In the genomic region with DNA sequence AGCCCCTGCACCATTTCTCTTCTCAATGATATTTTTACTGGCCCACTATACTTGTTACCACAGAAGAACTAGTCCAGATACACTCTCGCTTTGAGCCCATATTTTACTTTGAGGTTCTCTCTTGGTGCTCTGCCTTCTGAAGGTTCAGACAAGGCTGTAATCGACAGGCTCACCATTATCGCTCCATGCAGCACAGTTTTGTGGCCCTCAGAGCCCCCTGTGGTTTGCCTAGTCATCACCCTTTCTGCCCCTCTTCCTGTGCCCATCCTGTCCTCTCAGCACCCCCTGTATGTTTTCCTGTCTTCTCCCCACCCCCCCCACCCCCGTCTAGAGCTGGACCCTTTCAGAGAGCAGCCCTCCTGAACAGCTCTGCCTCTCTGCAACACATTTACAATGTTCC, we compare ENCODE assay signal across 21 mouse cellular contexts.
DNase-seq lines count a peak whose midpoint lies in the region; ATAC-seq lines count a peak whose summit lies in the region.
"Had no signal": no experiment of that assay in that cellular context is flagged by ENCODE, and none has a peak within 500 bp of the region (broad histone marks: within the 10 kb centered on the region; RNA-seq: fewer than 3 reads in every experiment).

No protein-coding gene starts in this region.

- no peak overlapping the region for H3K9ac ChIP-seq in hindbrain, embryonic 16.5 days (ENCODE audit: low read depth, low read length)
- H3K9ac ChIP-seq in midbrain, embryonic 11.5 days (ENCODE audit: low read length) = no peak overlapping the region
- no peak overlapping the region for H3K9ac ChIP-seq in midbrain, embryonic 15.5 days
- H3K9ac ChIP-seq: forebrain, embryonic 13.5 days; hindbrain, embryonic 14.5 days; kidney, embryonic 15.5 days; limb, embryonic 12.5 days had no signal

- H3K27me3 ChIP-seq in hindbrain, embryonic 10.5 days (ENCODE audit: insufficient read depth, poor library complexity, severe bottlenecking) = no peaks in the 10 kb centered on the region
- no peaks in the 10 kb centered on the region for H3K27me3 ChIP-seq in hindbrain, embryonic 16.5 days (replicated peaks; ENCODE audit: control insufficient read depth, insufficient read depth, low read length)
- H3K27me3 ChIP-seq in midbrain, embryonic 11.5 days (ENCODE audit: control insufficient read depth, insufficient read depth, low read length) = no peaks in the 10 kb centered on the region
- H3K27me3 ChIP-seq in midbrain, embryonic 15.5 days (replicated peaks) = no peaks in the 10 kb centered on the region
- H3K27me3 ChIP-seq: CH12.LX; forebrain, embryonic 13.5 days; kidney, embryonic 15.5 days; limb, embryonic 12.5 days had no signal

- no peak overlapping the region for H3K4me3 ChIP-seq in hindbrain, embryonic 10.5 days
- no peak overlapping the region for H3K4me3 ChIP-seq in hindbrain, embryonic 16.5 days (ENCODE audit: low read length)
- H3K4me3 ChIP-seq in midbrain, embryonic 11.5 days (ENCODE audit: low read depth, low read length) = no peak overlapping the region
- no peak overlapping the region for H3K4me3 ChIP-seq in midbrain, embryonic 15.5 days
- H3K4me3 ChIP-seq: forebrain, embryonic 13.5 days; kidney, embryonic 15.5 days; limb, embryonic 12.5 days had no signal

- 69% methylated on average over 4 of the region's 4 CpGs for WGBS in hindbrain, embryonic 10.5 days
- 75% methylated on average over 4 of the region's 4 CpGs for WGBS in hindbrain, embryonic 16.5 days
- WGBS in midbrain, embryonic 11.5 days = 88% methylated on average over 4 of the region's 4 CpGs
- WGBS in midbrain, embryonic 15.5 days = 70% methylated on average over 4 of the region's 4 CpGs

- peaks cover 6% of the 10 kb centered on the region; the same call in 1 of the 2 replicates for H3K36me3 ChIP-seq in hindbrain, embryonic 10.5 days
- no peaks in the 10 kb centered on the region for H3K36me3 ChIP-seq in hindbrain, embryonic 16.5 days (ENCODE audit: control insufficient read depth, insufficient read depth, low read length)
- no peaks in the 10 kb centered on the region for H3K36me3 ChIP-seq in midbrain, embryonic 11.5 days (ENCODE audit: control insufficient read depth, insufficient read depth, low read length)
- H3K36me3 ChIP-seq in midbrain, embryonic 15.5 days (replicated peaks) = no peaks in the 10 kb centered on the region
- H3K36me3 ChIP-seq: kidney, embryonic 15.5 days; limb, embryonic 12.5 days had no signal

- peak overlapping the region; percentile 73 for H3K27ac ChIP-seq in hindbrain, embryonic 10.5 days
- no peak overlapping the region for H3K27ac ChIP-seq in hindbrain, embryonic 16.5 days (ENCODE audit: low read depth, low read length)
- peak overlapping the region; percentile 16; the same call in 1 of the 2 replicates for H3K27ac ChIP-seq in midbrain, embryonic 11.5 days (ENCODE audit: low read depth, low read length)
- H3K27ac ChIP-seq in midbrain, embryonic 15.5 days = no peak overlapping the region
- H3K27ac ChIP-seq: forebrain, embryonic 13.5 days; hindbrain, embryonic 14.5 days; kidney, embryonic 15.5 days; limb, embryonic 12.5 days had no signal

- no peak for ATAC-seq in hindbrain, embryonic 16.5 days
- ATAC-seq in midbrain, embryonic 11.5 days (ENCODE audit: low FRiP score) = no peak
- no peak for ATAC-seq in midbrain, embryonic 15.5 days (replicated peaks)
- peak; percentile 59 for ATAC-seq in megakaryocyte progenitor cell, adult 5-6 weeks (replicated peaks; ENCODE audit: poor library complexity)
- ATAC-seq: forebrain, embryonic 13.5 days; intestine, embryonic 16.5 days had no signal

- H3K9me3 ChIP-seq in hindbrain, embryonic 10.5 days = no peaks in the 10 kb centered on the region
- no peaks in the 10 kb centered on the region for H3K9me3 ChIP-seq in hindbrain, embryonic 16.5 days (ENCODE audit: control insufficient read depth, low read length)
- no peaks in the 10 kb centered on the region for H3K9me3 ChIP-seq in midbrain, embryonic 11.5 days (ENCODE audit: control insufficient read depth, low read length)
- H3K9me3 ChIP-seq in midbrain, embryonic 15.5 days = no peaks in the 10 kb centered on the region
- H3K9me3 ChIP-seq: forebrain, embryonic 13.5 days; kidney, embryonic 15.5 days; limb, embryonic 12.5 days had no signal

- no peak for DNase-seq in hindbrain, embryonic 10.5 days (ENCODE audit: low spot score)
- no peak for DNase-seq in midbrain, embryonic 11.5 days (ENCODE audit: low spot score, missing footprints)
- no peak for DNase-seq in urinary bladder, adult 2 months (ENCODE audit: low spot score)
- DNase-seq in thymus, postnatal 25 days = no peak
- DNase-seq: adrenal gland, postnatal 36 days; cerebellum, adult 18-20 months; cerebellum, postnatal 25 days; kidney, postnatal 4 days; lung, adult 18-20 months; lung, postnatal 14 days; right cerebral cortex, adult 18-20 months; thymus, postnatal 14 days had no signal

- peaks cover 77% of the 10 kb centered on the region for H3K4me1 ChIP-seq in hindbrain, embryonic 10.5 days (replicated peaks)
- H3K4me1 ChIP-seq in hindbrain, embryonic 16.5 days (ENCODE audit: control insufficient read depth, insufficient read depth, low read depth, low read length) = peaks cover 38% of the 10 kb centered on the region
- peaks cover 56% of the 10 kb centered on the region for H3K4me1 ChIP-seq in midbrain, embryonic 11.5 days (ENCODE audit: control insufficient read depth, insufficient read depth, low read length)
- peaks cover 53% of the 10 kb centered on the region for H3K4me1 ChIP-seq in midbrain, embryonic 15.5 days

- no peak overlapping the region for H3K4me2 ChIP-seq in hindbrain, embryonic 16.5 days (ENCODE audit: low read length)
- no peak overlapping the region for H3K4me2 ChIP-seq in midbrain, embryonic 11.5 days
- no peak overlapping the region for H3K4me2 ChIP-seq in midbrain, embryonic 15.5 days
- H3K4me2 ChIP-seq: forebrain, embryonic 13.5 days; hindbrain, embryonic 14.5 days; kidney, embryonic 15.5 days; limb, embryonic 12.5 days had no signal

Comparison
In these comparisons a context has a peak if more than half of its experiments do, and no peak if none do; other contexts are left out.
1. H3K27ac ChIP-seq: peak in hindbrain, embryonic 10.5 days (single experiment) and midbrain, embryonic 11.5 days (single experiment); none in hindbrain, embryonic 16.5 days (single experiment) and midbrain, embryonic 15.5 days (single experiment).